Mouse (Mus musculus) embryonic facial prominence, embryonic 11.5 days (tissue): ENCODE results near the gene Heph. TPM values are rescaled to one million over a fixed set of nuclear protein-coding genes. Genes with fewer than 3 reads are reported as not detected.

ENCODE experiments used
- polyA plus RNA-seq: library from polyadenylated mRNA; unstranded; fragments of >200 nt; fragmentation: Nextera tagmentation; extraction: Ambion mirVana; gene quantifications from 2 replicates; pipeline ENCODE4 v1.2.1, GENCODE M21; 2014

Gene Heph
- polyA plus RNA-seq, 1 experiment from 2014 or later: 27.6 TPM

Other genes with a start within 250 kb of the Heph start
- gene Vsig4, start 161.9 kb upstream of the Heph start, polyA plus RNA-seq: not detected in 2 replicates
- gene Hsf3, start 935 bp downstream of the Heph start, polyA plus RNA-seq: 0.17 TPM in 1 of 2 replicates, not detected in the other